Comparison of ENCODE assay signal across 10 mouse cellular contexts in genomic region chr13:97514421-97515066, GRCm38 (mm10).
A peak's percentile ranks its signal among the peaks of the same experiment; 100 is the strongest.
DNase-seq lines count a peak whose midpoint lies in the region; ATAC-seq lines count a peak whose summit lies in the region.
"Had no signal": no experiment of that assay in that cellular context is flagged by ENCODE, and none has a peak within 500 bp of the region (broad histone marks: within the 10 kb centered on the region; RNA-seq: fewer than 3 reads in every experiment).

No protein-coding gene starts in this region.

- no peak overlapping the region for H3K9ac ChIP-seq in liver, embryonic 12.5 days
- H3K9ac ChIP-seq in intestine, embryonic 15.5 days: no peak overlapping the region
- no peak overlapping the region for H3K9ac ChIP-seq in stomach, embryonic 14.5 days (replicated peaks; ENCODE audit: low read depth, low read length)

- no peaks in the 10 kb centered on the region for H3K36me3 ChIP-seq in liver, embryonic 12.5 days
- no peaks in the 10 kb centered on the region for H3K36me3 ChIP-seq in intestine, embryonic 15.5 days
- no peaks in the 10 kb centered on the region for H3K36me3 ChIP-seq in stomach, embryonic 14.5 days (ENCODE audit: control insufficient read depth, insufficient read depth, low read length)

- 65% methylated on average over 21 of the region's 21 CpGs for WGBS in liver, embryonic 12.5 days (ENCODE audit: insufficient replicate concordance)
- WGBS in intestine, embryonic 15.5 days: 47% methylated on average over 21 of the region's 21 CpGs
- WGBS in stomach, embryonic 14.5 days: 33% methylated on average over 21 of the region's 21 CpGs

- DNase-seq in embryo, embryonic 10 days (ENCODE audit: low spot score): peak; percentile 45
- no peak for DNase-seq in embryo, embryonic 10.5 days (ENCODE audit: low spot score)
- DNase-seq in liver: peak; percentile 28
- no peak for DNase-seq in ovary, postnatal 14 days (ENCODE audit: low spot score)
- DNase-seq: heart, adult 11 months; spleen, adult 18-20 months had no signal

- no peak for ATAC-seq in liver, embryonic 12.5 days
- ATAC-seq in intestine, embryonic 15.5 days: peak; percentile 34; the same call in 1 of the 2 replicates
- no peak; the same call in 1 of the 2 replicates for ATAC-seq in stomach, embryonic 14.5 days (ENCODE audit: insufficient number of reproducible peaks, insufficient read depth, low FRiP score, low read depth)
- no peak for ATAC-seq in inflammation-experienced regulatory T-cells, adult 6 months

- no peaks in the 10 kb centered on the region for H3K9me3 ChIP-seq in liver, embryonic 12.5 days (replicated peaks)
- no peaks in the 10 kb centered on the region for H3K9me3 ChIP-seq in intestine, embryonic 15.5 days
- H3K9me3 ChIP-seq in stomach, embryonic 14.5 days (ENCODE audit: control insufficient read depth, low read depth, low read length): no peaks in the 10 kb centered on the region

- no peak overlapping the region for H3K27ac ChIP-seq in liver, embryonic 12.5 days
- H3K27ac ChIP-seq in intestine, embryonic 15.5 days: no peak overlapping the region
- H3K27ac ChIP-seq in stomach, embryonic 14.5 days (ENCODE audit: low read length): no peak overlapping the region

- no peak overlapping the region for H3K4me3 ChIP-seq in liver, embryonic 12.5 days
- H3K4me3 ChIP-seq in intestine, embryonic 15.5 days (replicated peaks): no peak overlapping the region
- no peak overlapping the region for H3K4me3 ChIP-seq in stomach, embryonic 14.5 days (ENCODE audit: low read depth, low read length)

- H3K4me1 ChIP-seq in liver, embryonic 12.5 days: 0 out of 2 replicates have a peak, but pooled peaks cover 6% of the 10 kb centered on the region
- peaks cover 10% of the 10 kb centered on the region for H3K4me1 ChIP-seq in intestine, embryonic 15.5 days (replicated peaks)
- H3K4me1 ChIP-seq in stomach, embryonic 14.5 days (ENCODE audit: control insufficient read depth, insufficient read depth, low read length): peaks cover 16% of the 10 kb centered on the region; the same call in 1 of the 2 replicates

- no peak overlapping the region for H3K4me2 ChIP-seq in liver, embryonic 12.5 days
- 0 out of 2 replicates have a peak overlapping the region, but pooled peaks have one; percentile 9 for H3K4me2 ChIP-seq in intestine, embryonic 15.5 days (replicated peaks)
- peak overlapping the region; percentile 18; the same call in 1 of the 2 replicates for H3K4me2 ChIP-seq in stomach, embryonic 14.5 days (replicated peaks; ENCODE audit: low read depth, low read length)

- H3K27me3 ChIP-seq in liver, embryonic 12.5 days (replicated peaks): no peaks in the 10 kb centered on the region
- H3K27me3 ChIP-seq in intestine, embryonic 15.5 days (replicated peaks): no peaks in the 10 kb centered on the region
- no peaks in the 10 kb centered on the region for H3K27me3 ChIP-seq in stomach, embryonic 14.5 days (ENCODE audit: control insufficient read depth, insufficient read depth, low read length)

Comparison
In these comparisons a context has a peak if more than half of its experiments do, and no peak if none do; other contexts are left out.
1. DNase-seq: peak in embryo, embryonic 10 days (single experiment) and liver (single experiment); none in embryo, embryonic 10.5 days (single experiment) and ovary, postnatal 14 days (single experiment).